31 mouse cellular contexts compared by ENCODE assay signal in genomic region chr11:79403625-79404319, GRCm38 (mm10).
DNase-seq lines count a peak whose midpoint lies in the region; ATAC-seq and TF ChIP-seq lines count a peak whose summit lies in the region.
"Had no signal": no experiment of that assay in that cellular context is flagged by ENCODE, and none has a peak within 500 bp of the region (broad histone marks: within the 10 kb centered on the region; RNA-seq: fewer than 3 reads in every experiment).

No protein-coding gene starts in this region.

- H3K4me3 ChIP-seq in lung, embryonic 16.5 days (ENCODE audit: low read length), result no peak overlapping the region
- no peak overlapping the region for H3K4me3 ChIP-seq in intestine, postnatal 0 days (ENCODE audit: low read depth, low read length)
- no peak overlapping the region for H3K4me3 ChIP-seq in stomach, postnatal 0 days (ENCODE audit: low read depth, low read length)
- H3K4me3 ChIP-seq in hindbrain, embryonic 16.5 days (ENCODE audit: low read length), result no peak overlapping the region
- H3K4me3 ChIP-seq: forebrain, embryonic 15.5 days; gastrocnemius, adult 2 months; hindbrain, embryonic 12.5 days; liver, embryonic 12.5 days; neural tube, embryonic 12.5 days had no signal

- H3K9me3 ChIP-seq in lung, embryonic 16.5 days (ENCODE audit: control insufficient read depth, low read length), result no peaks in the 10 kb centered on the region
- no peaks in the 10 kb centered on the region for H3K9me3 ChIP-seq in intestine, postnatal 0 days (ENCODE audit: control insufficient read depth)
- H3K9me3 ChIP-seq in stomach, postnatal 0 days (ENCODE audit: control insufficient read depth, low read length), result no peaks in the 10 kb centered on the region
- H3K9me3 ChIP-seq in hindbrain, embryonic 16.5 days (ENCODE audit: control insufficient read depth, low read length), result no peaks in the 10 kb centered on the region
- H3K9me3 ChIP-seq: forebrain, embryonic 15.5 days; G1E; hindbrain, embryonic 12.5 days; liver, embryonic 12.5 days; neural tube, embryonic 12.5 days had no signal

- 0 out of 2 replicates have a peak, but pooled peaks cover 3% of the 10 kb centered on the region for H3K4me1 ChIP-seq in lung, embryonic 16.5 days (replicated peaks; ENCODE audit: control insufficient read depth, insufficient read depth, low read length)
- no peaks in the 10 kb centered on the region for H3K4me1 ChIP-seq in intestine, postnatal 0 days (replicated peaks; ENCODE audit: control insufficient read depth, insufficient read depth, low read length)
- H3K4me1 ChIP-seq in stomach, postnatal 0 days (replicated peaks; ENCODE audit: control insufficient read depth, insufficient read depth), result no peaks in the 10 kb centered on the region
- no peaks in the 10 kb centered on the region for H3K4me1 ChIP-seq in hindbrain, embryonic 16.5 days (ENCODE audit: control insufficient read depth, insufficient read depth, low read depth, low read length)
- H3K4me1 ChIP-seq: forebrain, embryonic 15.5 days; hindbrain, embryonic 12.5 days; liver, embryonic 12.5 days; neural tube, embryonic 12.5 days had no signal

- no peak overlapping the region for H3K27ac ChIP-seq in lung, embryonic 16.5 days (ENCODE audit: low read length)
- no peak overlapping the region for H3K27ac ChIP-seq in intestine, postnatal 0 days (ENCODE audit: low read depth, low read length)
- no peak overlapping the region for H3K27ac ChIP-seq in stomach, postnatal 0 days (replicated peaks)
- H3K27ac ChIP-seq in hindbrain, embryonic 16.5 days (ENCODE audit: low read depth, low read length), result no peak overlapping the region
- H3K27ac ChIP-seq: forebrain, embryonic 15.5 days; gastrocnemius, adult 2 months; hindbrain, embryonic 12.5 days; kidney, postnatal 0 days; liver, embryonic 12.5 days; neural tube, embryonic 12.5 days had no signal

- no peak overlapping the region for H3K9ac ChIP-seq in lung, embryonic 16.5 days (ENCODE audit: low read length)
- no peak overlapping the region for H3K9ac ChIP-seq in intestine, postnatal 0 days (ENCODE audit: low read depth, low read length)
- H3K9ac ChIP-seq in stomach, postnatal 0 days (ENCODE audit: low read length), result no peak overlapping the region
- no peak overlapping the region for H3K9ac ChIP-seq in hindbrain, embryonic 16.5 days (ENCODE audit: low read depth, low read length)
- H3K9ac ChIP-seq: forebrain, embryonic 15.5 days; hindbrain, embryonic 12.5 days; liver, embryonic 12.5 days; liver, postnatal 0 days; neural tube, embryonic 12.5 days had no signal

- ATAC-seq in lung, embryonic 16.5 days (ENCODE audit: low read depth), result peak; percentile 71; the same call in 1 of the 2 replicates
- peak; percentile 63 for ATAC-seq in activated CD4-positive, CD25-positive, alpha-beta regulatory T cell, adult 4 months
- peak; percentile 94 for ATAC-seq in intestine, postnatal 0 days
- ATAC-seq in stomach, postnatal 0 days (ENCODE audit: low FRiP score, low TSS enrichment), result peak; percentile 49; the same call in 1 of the 2 replicates
- ATAC-seq in hindbrain, embryonic 16.5 days, result no peak
- ATAC-seq: forebrain, embryonic 15.5 days; liver, embryonic 12.5 days; liver, postnatal 0 days; midbrain, embryonic 16.5 days had no signal

- H3K4me2 ChIP-seq in lung, embryonic 16.5 days (ENCODE audit: low read depth, low read length), result no peak overlapping the region
- H3K4me2 ChIP-seq in intestine, postnatal 0 days (replicated peaks; ENCODE audit: low read depth), result peak overlapping the region; percentile 22; the same call in 1 of the 2 replicates
- no peak overlapping the region for H3K4me2 ChIP-seq in stomach, postnatal 0 days (replicated peaks; ENCODE audit: low read depth)
- no peak overlapping the region for H3K4me2 ChIP-seq in hindbrain, embryonic 16.5 days (ENCODE audit: low read length)
- H3K4me2 ChIP-seq: forebrain, embryonic 15.5 days; heart, embryonic 11.5 days; hindbrain, embryonic 12.5 days; liver, embryonic 12.5 days; midbrain, embryonic 11.5 days; neural tube, embryonic 12.5 days had no signal

- DNase-seq in lung, postnatal 10 days, result no peak
- DNase-seq in stomach, postnatal 0 days (ENCODE audit: low spot score), result no peak
- DNase-seq in right cerebral cortex, adult 2 months (ENCODE audit: low spot score in 2 of 2), result no peak
- no peak for DNase-seq in urinary bladder, postnatal 14 days (ENCODE audit: low spot score)
- DNase-seq: cerebellum, adult 2 months; cerebellum, postnatal 25 days; gastrocnemius, adult 2 months; gastrocnemius, postnatal 36 days; heart, adult 18-20 months; heart, postnatal 36 days; kidney, adult 8-10 months; kidney, postnatal 4 days; layer of hippocampus, postnatal 36 days; left cerebral cortex, postnatal 4 days; liver, postnatal 0 days; right cerebral cortex, adult 18-20 months; thymus, postnatal 14 days had no signal

- no peak for TF ChIP-seq CTCF in intestine, postnatal 0 days (IDR thresholded peaks at IDR 0.05; ENCODE audit: low read depth)
- TF ChIP-seq CTCF in stomach, postnatal 0 days (IDR thresholded peaks at IDR 0.05; ENCODE audit: low read depth), result no peak

- H3K36me3 ChIP-seq in lung, embryonic 16.5 days (ENCODE audit: control insufficient read depth, insufficient read depth, low read length), result peaks cover 12% of the 10 kb centered on the region
- peaks cover 10% of the 10 kb centered on the region for H3K36me3 ChIP-seq in intestine, postnatal 0 days (ENCODE audit: control insufficient read depth, insufficient read depth)
- H3K36me3 ChIP-seq in stomach, postnatal 0 days (ENCODE audit: control insufficient read depth, insufficient read depth, low read length), result no peaks in the 10 kb centered on the region
- no peaks in the 10 kb centered on the region for H3K36me3 ChIP-seq in hindbrain, embryonic 16.5 days (ENCODE audit: control insufficient read depth, insufficient read depth, low read length)

- H3K27me3 ChIP-seq in lung, embryonic 16.5 days (ENCODE audit: control insufficient read depth, insufficient read depth, low read depth, low read length), result no peaks in the 10 kb centered on the region
- H3K27me3 ChIP-seq in intestine, postnatal 0 days (replicated peaks; ENCODE audit: control insufficient read depth, insufficient read depth, low read length), result no peaks in the 10 kb centered on the region
- no peaks in the 10 kb centered on the region for H3K27me3 ChIP-seq in stomach, postnatal 0 days (ENCODE audit: control insufficient read depth, insufficient read depth, low read length)
- H3K27me3 ChIP-seq in hindbrain, embryonic 16.5 days (replicated peaks; ENCODE audit: control insufficient read depth, insufficient read depth, low read length), result no peaks in the 10 kb centered on the region
- H3K27me3 ChIP-seq: CH12.LX; forebrain, embryonic 15.5 days; hindbrain, embryonic 12.5 days; liver, embryonic 12.5 days; neural tube, embryonic 12.5 days had no signal

- TF ChIP-seq EP300 in stomach, postnatal 0 days (optimal IDR thresholded peaks at IDR 0.05), result no peak

- WGBS in lung, embryonic 16.5 days, result 74% methylated on average over 6 of the region's 6 CpGs
- WGBS in intestine, postnatal 0 days, result 50% methylated on average over 6 of the region's 6 CpGs
- WGBS in stomach, postnatal 0 days, result 83% methylated on average over 6 of the region's 6 CpGs
- 96% methylated on average over 6 of the region's 6 CpGs for WGBS in hindbrain, embryonic 16.5 days
